8 mouse cellular contexts compared by ENCODE assay signal in genomic region chr2:180745248-180745927, GRCm38 (mm10). TPM values are rescaled to one million over a fixed set of nuclear protein-coding genes. Genes with fewer than 3 reads are reported as not detected.
DNase-seq lines count a peak whose midpoint lies in the region; ATAC-seq lines count a peak whose summit lies in the region.

No protein-coding gene starts in this region.

- H3K4me1 ChIP-seq in hindbrain, embryonic 14.5 days (replicated peaks; ENCODE audit: control insufficient read depth, insufficient read depth, low read length): 0 out of 2 replicates have a peak, but pooled peaks cover 8% of the 10 kb centered on the region

- no peak overlapping the region for H3K9ac ChIP-seq in hindbrain, embryonic 14.5 days

- H3K36me3 ChIP-seq in hindbrain, embryonic 14.5 days (replicated peaks; ENCODE audit: control insufficient read depth, insufficient read depth): no peaks in the 10 kb centered on the region

- 36% methylated on average over 17 of the region's 17 CpGs for WGBS in hindbrain, embryonic 14.5 days

- no peak overlapping the region for H3K4me3 ChIP-seq in hindbrain, embryonic 14.5 days (replicated peaks; ENCODE audit: low read length)

- peak; percentile 74 for DNase-seq in Muller cell, postnatal 12 days (ENCODE audit: inconsistent ontology term)
- peak; percentile 82 for DNase-seq in cerebellum, adult 9-10 months
- peak; percentile 92 for DNase-seq in hindbrain, embryonic 14.5 days (ENCODE audit: low spot score)
- DNase-seq in layer of hippocampus, postnatal 25 days (ENCODE audit: extremely low spot score in 1 of 2, low spot score in 1 of 2): peak; percentile 80 to 96
- DNase-seq in lung, postnatal 25 days (ENCODE audit: low spot score): peak; percentile 84
- DNase-seq in retina, postnatal 7 days (ENCODE audit: low read depth, low spot score): peak; percentile 80
- DNase-seq in urinary bladder, adult 18-20 months (ENCODE audit: low spot score in 2 of 2): peak; percentile 61 to 73

- peak; percentile 86 for ATAC-seq in frontal cortex, adult (ENCODE audit: low TSS enrichment)
- ATAC-seq in hindbrain, embryonic 14.5 days (ENCODE audit: low FRiP score): peak; percentile 54; the same call in 1 of the 2 replicates

- no peaks in the 10 kb centered on the region for H3K9me3 ChIP-seq in hindbrain, embryonic 14.5 days (ENCODE audit: control insufficient read depth, low read length)

- H3K27me3 ChIP-seq in hindbrain, embryonic 14.5 days (ENCODE audit: control insufficient read depth, insufficient read depth, low read length): 0 out of 2 replicates have a peak, but pooled peaks cover 4% of the 10 kb centered on the region

- no peak overlapping the region for H3K27ac ChIP-seq in hindbrain, embryonic 14.5 days

- H3K4me2 ChIP-seq in hindbrain, embryonic 14.5 days (replicated peaks): no peak overlapping the region

RNA-seq across cellular contexts. Expression of gene Slc17a9, which starts 20.3 kb away (rescaled TPM):
- 0.16 and 0.37 TPM in 2 replicates for polyA plus RNA-seq in hindbrain, embryonic 14.5 days (2014; fragmentation: Nextera tagmentation; extraction: Ambion mirVana)
- total RNA-seq in layer of hippocampus, postnatal 25 days (2021): under 1 TPM; 0.12 to 0.52 TPM

RNA-seq across cellular contexts. Expression of gene Bhlhe23, which starts 31.3 kb away (rescaled TPM):
- 0.36 and 1.3 TPM in 2 replicates for polyA plus RNA-seq in hindbrain, embryonic 14.5 days (2014; fragmentation: Nextera tagmentation; extraction: Ambion mirVana)
- total RNA-seq in layer of hippocampus, postnatal 25 days (2021): not detected

RNA-seq across cellular contexts. Expression of gene Gid8, which starts 35.5 kb away (rescaled TPM):
- 56.3 and 56.7 TPM in 2 replicates for polyA plus RNA-seq in hindbrain, embryonic 14.5 days (2014; fragmentation: Nextera tagmentation; extraction: Ambion mirVana)
- total RNA-seq in layer of hippocampus, postnatal 25 days (2021): 10 to 100 TPM; 60.5 to 62.2 TPM

RNA-seq across cellular contexts. Expression of gene Dido1, which starts 35.6 kb away (rescaled TPM):
- polyA plus RNA-seq in hindbrain, embryonic 14.5 days (2014; fragmentation: Nextera tagmentation; extraction: Ambion mirVana): 26.6 and 27.1 TPM in 2 replicates
- 10 to 100 TPM; 51.1 to 59.6 TPM for total RNA-seq in layer of hippocampus, postnatal 25 days (2021)
